Mouse (Mus musculus) 3T3-L1 (cell line): ENCODE results near the gene Slc25a16.
"Not testable (repeated sequence)": the region's sequence is repeated elsewhere in the genome, so short reads cannot be mapped to it uniquely, and the experiment has no call there.

Source experiments
- DNase-seq: peaks from one replicate; pipeline ENCODE4 v3.0.0-alpha.2; 2015; ENCODE audit warnings: low read depth, low spot score

Slc25a16 gene

GRCm38 (mm10) chr10:62902829-62903228, 17.6 kb upstream of the Slc25a16 start:
- no peak for DNase-seq

DNA sequence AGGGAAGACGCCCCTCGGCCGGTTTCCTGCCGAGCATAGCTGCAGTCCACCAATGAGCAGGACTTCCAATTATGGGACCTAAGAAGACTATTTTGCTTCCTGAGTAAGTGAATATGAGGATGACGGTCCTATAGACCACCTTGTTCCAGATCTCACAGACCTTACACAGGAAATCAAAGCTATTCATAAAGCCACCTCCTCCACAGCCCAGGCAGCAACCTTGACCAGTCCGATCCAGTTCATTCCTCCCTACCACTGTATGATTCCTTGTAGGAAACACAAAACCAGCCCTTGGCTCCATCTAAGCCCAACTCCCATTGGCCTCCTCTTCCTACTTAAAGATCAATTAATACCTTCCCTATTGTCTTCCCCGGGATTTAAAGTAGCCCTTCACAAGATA, 14.1 kb upstream of the Slc25a16 start:
- DNase-seq: no peak

GRCm38 (mm10) chr10:62908896-62909295, 11.5 kb upstream of the Slc25a16 start, which contains the start of gene Tet1:
Tet1 (minus strand) TSS chr10:62908996.
- DNase-seq: not testable (repeated sequence)

DNA sequence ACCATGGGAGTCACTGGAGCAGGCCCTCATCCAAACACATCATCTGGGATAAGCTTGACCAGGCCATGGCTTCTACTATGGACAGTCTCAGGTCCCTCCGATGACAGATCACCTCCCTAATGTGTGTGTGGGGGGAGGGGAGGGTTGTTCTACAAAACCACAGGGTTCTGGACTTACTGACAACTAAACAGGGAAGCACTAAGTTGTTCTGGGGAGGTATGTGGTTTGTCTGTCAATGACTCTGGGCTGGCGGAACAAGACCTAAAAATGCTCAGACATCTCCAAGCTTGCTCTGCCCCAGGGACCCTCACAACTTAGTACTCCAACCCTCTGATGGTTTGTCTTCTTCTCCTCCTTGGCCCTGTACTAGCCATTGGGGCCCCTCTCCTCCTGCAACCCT, 9.3 kb upstream of the Slc25a16 start:
- DNase-seq: no peak

DNA sequence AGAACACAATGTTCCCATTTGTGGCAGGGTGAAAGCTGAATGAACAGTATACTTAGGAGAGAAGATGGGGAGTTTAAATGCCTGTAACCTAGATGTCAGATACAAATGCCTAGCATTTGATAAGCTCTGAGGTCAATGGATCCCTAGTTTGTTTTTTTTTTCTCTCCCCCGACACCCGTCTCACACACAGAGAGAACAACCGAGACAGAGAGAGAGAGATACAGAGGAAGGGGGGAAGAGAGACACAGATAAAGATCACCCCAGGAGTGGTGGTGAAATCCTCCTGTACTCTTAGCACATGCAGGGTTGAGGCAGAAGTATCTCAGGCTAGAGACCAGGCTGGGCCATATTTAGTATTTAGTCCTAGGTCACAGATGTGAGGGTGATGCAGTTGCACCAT, 1.4 kb upstream of the Slc25a16 start:
- DNase-seq: no peak

- DNase-seq: no peak
Measured at GRCm38 (mm10) chr10:62920766-62921156, 328 bp downstream of the Slc25a16 start.

GRCm38 (mm10) chr10:62924096-62924635, 3.7 kb downstream of the Slc25a16 start:
- DNase-seq: no peak

DNA sequence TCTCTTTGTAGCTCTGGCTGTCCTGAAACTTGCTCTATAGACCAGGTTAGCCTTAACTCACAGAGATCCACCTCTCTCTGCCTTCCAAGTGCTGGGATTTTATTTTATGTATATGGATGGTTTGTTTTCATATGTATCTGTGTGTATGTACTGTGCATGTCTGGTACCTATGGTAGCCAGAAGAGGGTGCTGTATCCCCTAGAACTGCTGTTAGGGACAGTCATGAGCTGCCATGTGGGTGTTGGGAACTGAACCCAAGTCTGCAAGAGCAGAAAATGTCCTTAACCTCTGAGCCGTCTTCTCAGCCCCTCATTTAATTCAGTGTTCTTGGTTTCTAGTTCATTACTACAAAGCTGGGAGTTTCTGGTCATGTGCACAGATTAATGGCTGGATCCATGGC, 11.9 kb downstream of the Slc25a16 start:
- DNase-seq: no peak

DNA sequence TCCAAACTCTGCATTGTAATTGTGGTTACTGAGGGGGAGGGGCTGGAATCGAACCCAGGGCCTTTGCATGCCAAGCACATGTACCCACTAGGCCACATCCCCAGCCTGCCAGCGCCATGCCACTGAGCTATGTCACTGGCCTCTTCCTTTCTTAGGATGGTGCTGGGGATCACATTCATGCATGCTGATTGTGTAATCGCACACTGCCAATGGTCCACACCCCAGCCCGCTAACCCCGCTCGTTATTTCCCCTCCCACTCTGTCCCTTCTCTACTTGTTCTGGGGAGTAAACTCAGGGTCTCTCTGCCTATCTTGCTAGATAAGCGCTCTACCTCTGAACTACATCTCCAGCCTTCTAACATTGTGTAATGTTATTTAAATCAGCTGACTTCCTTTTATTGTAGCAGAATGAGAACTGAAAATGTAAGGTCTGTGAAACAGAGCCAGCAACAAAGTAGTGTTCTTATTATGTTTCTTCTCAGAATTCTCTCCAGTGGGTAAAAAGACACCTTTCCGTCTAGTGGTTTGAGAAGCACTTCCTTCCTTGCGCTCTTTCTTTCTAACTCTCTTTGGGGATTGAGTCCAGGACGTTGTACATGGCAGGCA, 24.6 kb downstream of the Slc25a16 start:
- DNase-seq: no peak

DNA sequence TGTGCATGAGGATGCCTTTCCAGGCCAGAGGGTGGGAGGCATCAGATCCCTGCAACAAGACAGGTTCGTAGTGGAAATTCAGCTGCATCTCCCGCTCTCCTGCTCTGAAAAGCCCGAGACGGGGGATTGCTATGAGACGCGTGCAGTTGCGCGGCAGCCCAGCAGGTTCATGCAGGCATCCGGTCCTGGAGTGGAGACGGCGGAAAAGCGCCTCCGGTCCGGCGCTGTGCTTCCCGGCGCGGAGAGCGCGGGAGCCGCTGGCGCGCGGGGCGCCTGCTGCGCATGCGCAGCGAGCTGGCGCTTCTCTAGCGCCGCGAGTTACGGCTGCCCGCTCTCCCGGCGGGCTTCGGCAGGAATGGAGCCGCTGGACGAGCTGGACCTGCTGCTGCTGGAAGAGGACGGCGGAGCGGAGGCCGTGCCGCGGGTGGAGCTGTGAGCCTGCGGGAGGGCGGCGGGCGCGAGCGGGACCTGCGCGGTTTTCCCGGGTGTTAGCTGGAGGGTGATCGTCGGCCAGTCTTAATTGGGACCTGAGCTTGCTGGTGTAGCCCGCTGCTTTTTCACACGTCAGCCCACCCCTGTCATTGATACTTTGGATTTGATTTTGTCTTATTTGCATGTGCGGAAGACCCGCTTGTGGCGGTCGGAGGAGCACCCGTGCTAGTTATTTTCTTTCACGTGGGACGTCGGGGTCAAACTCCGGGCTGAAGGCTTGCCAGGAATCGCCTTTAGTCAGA, 26.5 kb downstream of the Slc25a16 start, which contains the start of gene Dna2:
TSS of gene Dna2 (plus strand) at position 289 of the 734 bp plus-strand sequence.
- DNase-seq: peak; percentile 75

DNA sequence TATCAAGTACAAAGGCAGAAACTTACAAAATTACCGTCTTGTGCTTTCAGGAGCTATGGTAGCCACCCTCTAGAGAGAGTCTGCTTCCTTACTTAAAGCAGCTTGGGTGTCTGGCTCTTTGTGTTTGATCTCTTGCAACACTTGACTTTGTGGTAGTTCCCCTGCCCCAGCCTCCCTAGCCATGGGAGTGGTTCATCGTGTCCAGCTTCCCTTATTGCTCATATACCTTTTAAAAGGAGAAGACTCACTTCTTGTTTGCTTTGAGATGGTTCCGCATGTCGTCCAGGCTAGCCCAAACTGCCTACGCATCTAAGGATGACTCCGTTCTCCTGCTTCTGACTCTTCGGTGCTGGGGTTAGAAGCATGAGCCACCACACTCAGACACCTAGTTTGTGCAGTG, 28.1 kb downstream of the Slc25a16 start:
- no peak for DNase-seq

DNA sequence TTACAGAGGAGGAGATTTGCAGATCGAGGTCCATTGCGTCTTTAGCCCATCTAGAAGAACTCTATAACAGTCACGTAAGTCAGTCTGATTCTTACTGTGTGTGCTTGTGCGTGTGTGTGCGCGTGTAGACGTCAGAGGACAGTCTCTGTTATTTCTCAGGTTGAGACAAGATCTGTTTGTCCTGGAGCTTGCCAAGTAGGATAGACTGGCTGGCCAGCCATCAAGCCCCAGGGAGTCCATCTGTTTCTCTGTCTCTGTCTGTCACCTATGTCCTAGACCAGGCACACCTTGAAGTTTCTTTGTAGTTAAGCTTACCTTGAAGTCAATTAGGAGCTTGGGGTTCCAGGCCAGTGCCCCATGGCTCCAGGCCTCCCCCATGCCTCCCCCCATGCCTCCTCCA, 43.5 kb downstream of the Slc25a16 start:
- DNase-seq: no peak

- DNase-seq: no peak
Measured at GRCm38 (mm10) chr10:62965796-62966195, 45.4 kb downstream of the Slc25a16 start.

DNA sequence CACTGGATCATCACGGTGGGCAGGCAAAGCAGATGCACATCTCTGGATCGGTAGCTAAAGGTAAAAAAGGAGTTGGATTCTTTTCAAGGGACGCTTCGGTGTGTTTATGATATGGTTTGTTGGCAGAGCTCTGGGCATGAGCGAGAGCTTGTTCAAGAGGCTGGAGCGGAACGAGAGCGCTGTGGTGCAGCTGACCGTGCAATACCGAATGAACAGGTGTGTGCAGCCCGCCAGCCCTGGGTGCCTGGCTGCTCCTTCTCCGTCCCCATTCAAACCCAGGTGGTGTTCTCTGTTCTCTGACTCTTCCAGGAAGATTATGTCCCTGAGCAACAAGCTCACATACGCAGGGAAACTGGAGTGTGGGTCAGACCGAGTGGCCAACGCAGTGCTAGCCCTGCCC, 45.9 kb downstream of the Slc25a16 start:
- DNase-seq: no peak

DNA sequence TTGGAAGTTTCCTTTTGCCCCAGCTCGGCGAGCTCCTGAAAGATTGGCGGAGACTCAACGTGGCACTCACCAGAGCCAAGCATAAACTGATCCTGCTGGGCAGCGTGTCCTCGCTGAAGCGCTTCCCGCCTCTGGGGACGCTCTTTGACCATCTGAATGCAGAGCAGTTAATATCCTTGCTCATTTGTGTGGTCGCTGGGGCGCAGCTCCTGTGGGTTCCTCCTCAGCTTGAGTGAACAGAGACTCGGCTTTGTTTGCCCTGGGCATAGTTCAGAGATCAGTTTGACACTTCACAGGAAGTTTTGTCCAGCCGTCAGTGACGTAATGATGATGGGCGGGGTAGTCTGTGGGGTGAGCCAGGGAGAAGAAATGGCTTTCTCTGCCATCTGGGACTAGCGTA, 51.4 kb downstream of the Slc25a16 start:
- DNase-seq: no peak

DNA sequence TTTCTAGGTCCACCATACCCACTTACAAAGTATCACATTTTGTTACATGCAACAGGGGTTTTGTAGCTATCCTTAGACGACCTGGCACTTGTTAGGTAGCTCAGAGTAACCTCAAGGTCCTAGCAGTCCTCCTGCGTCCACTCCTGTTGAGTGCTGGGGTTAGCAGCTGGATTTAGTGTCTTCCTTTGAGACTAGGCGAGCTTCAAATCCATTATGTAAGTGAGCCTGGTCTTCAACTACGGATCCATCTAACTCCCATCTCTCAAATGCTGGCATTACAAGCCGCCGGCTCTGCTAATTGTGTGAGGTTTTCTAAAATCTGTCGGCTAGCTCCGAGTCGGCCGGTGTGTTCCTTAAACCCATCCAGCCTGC, 59.2 kb downstream of the Slc25a16 start:
- no peak for DNase-seq

DNA sequence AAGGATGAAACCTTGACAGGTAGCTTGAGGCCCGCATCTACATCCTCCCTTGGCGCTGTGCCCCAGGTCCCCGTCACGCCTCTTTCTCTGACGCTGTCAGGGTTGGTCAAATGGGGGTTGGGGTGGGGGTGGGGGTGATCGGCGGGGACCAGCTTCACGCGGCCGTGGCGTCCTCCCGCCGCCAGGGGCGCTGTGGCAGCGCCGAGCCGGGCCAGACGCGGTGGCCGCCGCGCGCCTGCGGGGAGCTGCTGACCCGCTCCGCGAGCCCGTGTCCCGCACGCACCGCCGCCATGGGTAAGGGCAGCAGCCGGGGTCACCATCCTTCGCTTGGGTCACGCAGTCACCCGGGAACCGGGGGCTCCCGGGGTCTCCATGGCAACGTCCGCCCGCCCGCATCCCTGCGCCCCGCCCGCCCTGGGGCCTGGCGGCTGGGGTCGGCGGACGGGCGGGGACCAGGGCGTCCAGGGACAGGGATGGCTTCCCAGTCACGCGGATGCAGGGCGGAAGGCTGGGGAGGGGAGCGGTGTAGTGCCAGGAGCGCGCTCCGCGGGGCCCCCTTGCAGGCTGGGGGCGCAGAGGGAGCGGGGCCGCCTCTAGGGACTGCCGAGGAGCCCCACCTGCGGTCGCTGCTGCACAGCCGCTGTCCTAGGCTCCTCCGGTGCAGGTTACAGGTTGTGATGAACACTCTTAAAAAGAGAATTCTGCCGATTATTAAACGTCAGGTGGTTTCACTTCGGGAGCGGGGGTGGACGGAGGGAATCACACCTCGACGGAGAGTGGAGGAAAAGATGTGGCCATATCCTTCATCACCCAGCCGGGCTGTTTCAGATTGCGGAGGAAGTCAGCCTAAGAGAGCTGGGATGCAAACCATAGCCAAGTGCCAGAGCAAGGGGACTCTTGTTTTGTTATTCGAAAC, 59.9 kb downstream of the Slc25a16 start, which contains the start of gene Rufy2:
TSS of gene Rufy2 (plus strand) at position 185 of the 916 bp plus-strand sequence.
- peak; percentile 77 for DNase-seq

- no peak for DNase-seq
Measured at GRCm38 (mm10) chr10:62984072-62984471, 63.6 kb downstream of the Slc25a16 start.

GRCm38 (mm10) chr10:62984495-62984894, 64.1 kb downstream of the Slc25a16 start:
- no peak for DNase-seq

DNA sequence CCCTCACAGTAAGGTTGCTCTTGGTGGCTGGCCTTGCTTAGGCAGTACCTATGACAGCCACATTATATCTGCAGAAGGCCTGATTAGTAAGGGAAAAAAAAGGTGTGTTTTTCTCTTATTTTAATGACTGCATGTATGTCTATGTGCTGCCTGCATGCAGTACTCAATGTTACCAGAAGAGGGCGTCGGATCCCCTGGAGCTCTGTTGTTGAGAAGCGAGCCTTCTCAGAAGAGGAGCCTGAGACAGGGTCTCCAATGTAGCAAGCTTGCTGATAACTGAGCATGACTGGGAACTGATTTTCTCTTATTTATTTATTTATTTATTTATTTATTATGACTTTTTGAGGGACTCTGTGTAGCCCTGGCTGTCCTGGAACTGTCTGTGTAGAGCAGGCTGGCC, 66.9 kb downstream of the Slc25a16 start:
- peak; percentile 25 for DNase-seq

- no peak for DNase-seq
Measured at GRCm38 (mm10) chr10:62990636-62991035, 70.2 kb downstream of the Slc25a16 start.

- no peak for DNase-seq
Measured at GRCm38 (mm10) chr10:62993991-62994390, 73.6 kb downstream of the Slc25a16 start.
